Mouse (Mus musculus): ENCODE measurements at regions not wholly inside any gene's neighbourhood (a gene's known extent, or its start where the extent isn't known, plus 50 kb on each side); places are given as distances from the start of the nearest gene placed in this dataset.
"Not testable (repeated sequence)": the region's sequence is repeated elsewhere in the genome, so short reads cannot be mapped to it uniquely, and the experiment has no call there.

DNA sequence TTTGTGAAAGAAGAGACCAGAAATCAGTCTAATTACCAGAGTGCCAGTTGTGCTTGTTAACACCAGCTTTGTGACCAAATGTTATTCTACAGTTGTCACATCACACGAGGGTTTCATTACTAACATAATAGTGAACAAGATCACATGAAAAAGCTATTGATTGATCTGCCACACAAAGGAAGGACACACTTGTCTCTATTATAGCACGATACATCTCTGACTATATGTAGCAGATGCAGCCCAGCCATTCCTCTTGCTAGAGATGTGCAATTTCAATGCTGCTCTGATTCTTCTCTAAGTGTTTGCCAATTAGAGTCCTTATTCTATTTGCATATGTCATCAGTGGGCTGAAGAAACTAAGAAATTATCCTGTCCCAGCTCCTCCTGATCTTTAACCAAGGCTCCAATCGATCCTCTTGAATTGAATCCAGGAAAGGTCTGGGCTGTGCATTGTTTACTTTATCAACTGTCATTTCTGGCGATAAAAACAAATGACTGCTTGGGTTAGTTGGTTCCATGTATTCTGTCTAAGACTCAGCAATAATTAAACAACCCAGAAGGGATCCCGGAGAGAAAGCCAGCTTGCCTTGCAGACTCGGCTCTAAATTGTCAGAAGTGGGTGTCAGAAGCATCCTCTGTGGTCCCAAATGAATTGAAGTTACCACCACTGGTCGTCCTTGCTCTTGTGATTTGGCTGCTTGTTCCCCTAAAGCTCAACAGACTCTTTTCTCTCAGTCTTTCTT, 551.7 kb upstream of the Ptbp2 start:
- no peak overlapping the region for H3K9ac ChIP-seq (ENCODE audit: low read length)
- no peaks in the 10 kb centered on the region for H3K27me3 ChIP-seq (ENCODE audit: control insufficient read depth, insufficient read depth, low read length)
- DNase-seq (ENCODE audit: low spot score, missing footprints) (no peak), ATAC-seq (ENCODE audit: low FRiP score) (no peak)
- H3K4me2 ChIP-seq = no peak overlapping the region
- H3K27ac ChIP-seq (ENCODE audit: low read depth, low read length) = no peak overlapping the region
- H3K9me3 ChIP-seq (ENCODE audit: control insufficient read depth, low read length) = no peaks in the 10 kb centered on the region
- WGBS = 75% methylated on average over 7 of the region's 7 CpGs
- no peak overlapping the region for H3K4me3 ChIP-seq (ENCODE audit: low read depth, low read length)
- no peaks in the 10 kb centered on the region for H3K36me3 ChIP-seq (ENCODE audit: control insufficient read depth, insufficient read depth, low read length)
- no peaks in the 10 kb centered on the region for H3K4me1 ChIP-seq (ENCODE audit: control insufficient read depth, insufficient read depth, low read length)

DNA sequence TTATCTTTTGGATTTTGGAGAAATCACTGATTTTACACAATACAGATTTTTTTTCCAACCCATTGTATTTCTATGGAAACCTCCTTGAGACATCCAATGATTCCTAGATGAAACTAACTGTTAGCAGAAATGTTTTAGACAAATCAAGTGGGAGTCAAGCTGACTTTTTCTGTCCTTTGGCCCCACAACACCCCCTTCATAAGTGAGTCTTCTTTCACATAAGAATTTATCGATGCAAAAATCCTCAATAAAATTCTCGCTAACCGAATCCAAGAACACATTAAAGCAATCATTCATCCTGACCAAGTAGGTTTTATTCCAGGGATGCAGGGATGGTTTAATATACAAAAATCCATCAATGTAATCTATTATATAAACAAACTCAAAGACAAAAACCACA, 522.8 kb upstream of the Ptbp2 start:
- H3K27me3 ChIP-seq (ENCODE audit: control insufficient read depth, insufficient read depth, low read length); ATAC-seq (ENCODE audit: low FRiP score); H3K9me3 ChIP-seq (ENCODE audit: control insufficient read depth, low read length); H3K4me1 ChIP-seq (ENCODE audit: control insufficient read depth, insufficient read depth, low read length); H3K9ac ChIP-seq (ENCODE audit: low read length); H3K36me3 ChIP-seq (ENCODE audit: control insufficient read depth, insufficient read depth, low read length); DNase-seq (ENCODE audit: low spot score, missing footprints); H3K4me2 ChIP-seq; H3K4me3 ChIP-seq (ENCODE audit: low read depth, low read length); H3K27ac ChIP-seq (ENCODE audit: low read depth, low read length): not testable (repeated sequence)
- WGBS = 97% methylated on average over 3 of the region's 3 CpGs

DNA sequence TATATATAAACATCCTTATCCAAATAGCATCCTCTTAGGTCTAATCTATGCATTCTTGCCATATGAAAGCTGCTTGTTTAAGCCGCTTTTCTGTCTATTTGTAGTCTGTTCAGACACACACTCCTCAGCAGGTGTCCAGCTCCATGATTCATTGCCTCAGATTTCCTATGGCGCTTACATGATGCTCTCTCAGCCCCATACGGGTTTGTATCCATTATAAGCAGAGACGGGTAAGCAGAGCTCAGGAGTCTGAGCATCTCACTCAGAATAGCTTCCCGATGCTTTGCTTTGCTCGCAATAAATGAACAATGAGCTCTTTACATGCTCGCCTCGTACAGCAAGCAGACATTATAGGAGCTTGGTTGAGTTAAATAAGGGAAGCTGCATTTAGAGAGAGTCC, 521.3 kb upstream of the Ptbp2 start:
- no peak overlapping the region for H3K9ac ChIP-seq (ENCODE audit: low read length)

More for the DNA sequence above, 521.3 kb upstream of the Ptbp2 start:
- Histone ChIP-seq H3K9me3 (ENCODE audit: control insufficient read depth, low read length) (no peaks in the 10 kb centered on the region), H3K4me1 (ENCODE audit: control insufficient read depth, insufficient read depth, low read length) (no peaks in the 10 kb centered on the region), H3K4me2 (no peak overlapping the region), H3K27ac (ENCODE audit: low read depth, low read length) (no peak overlapping the region), H3K36me3 (ENCODE audit: control insufficient read depth, insufficient read depth, low read length) (no peaks in the 10 kb centered on the region), H3K27me3 (ENCODE audit: control insufficient read depth, insufficient read depth, low read length) (no peaks in the 10 kb centered on the region), H3K4me3 (ENCODE audit: low read depth, low read length) (no peak overlapping the region)
- ATAC-seq (ENCODE audit: low FRiP score) (no peak), DNase-seq (ENCODE audit: low spot score, missing footprints) (no peak)
- WGBS = 70% methylated on average over 8 of the region's 8 CpGs
